Mouse (Mus musculus) forebrain, postnatal 0 days (tissue): ENCODE measurements around the gene Camk1g. TPM values are rescaled to one million over a fixed set of nuclear protein-coding genes. Genes with fewer than 3 reads are reported as not detected.
A peak's percentile ranks its signal among the peaks of the same experiment; 100 is the strongest.

Source experiments
- ATAC-seq: fragments of 200-750 bp; cut with Nextera tagmentation; 2 replicates; pipeline ENCODE4 v1.8.0; 2017; ENCODE audit warnings: mild to moderate bottlenecking, moderate library complexity
- DNase-seq: peaks from one replicate; pipeline ENCODE4 v3.0.0-alpha.2; 2015
- H3K27ac ChIP-seq: fragments of 300-500 bp; sonication (generic); 2 replicates; pipeline ENCODE4 v1.5.1; 2014; ENCODE audit warnings: low read depth, mild to moderate bottlenecking, antibody characterized with exemption, low read length, moderate library complexity, mixed read lengths
- H3K27me3 ChIP-seq: fragments of 300-500 bp; sonication (generic); 2 replicates; pipeline ENCODE4 v1.6.1; 2014; ENCODE audit warnings: mild to moderate bottlenecking, low read length, mixed read lengths; ENCODE audit not compliant: insufficient read depth
- H3K36me3 ChIP-seq: fragments of 300-500 bp; sonication (generic); 2 replicates; pipeline ENCODE4 v1.6.1; 2014; ENCODE audit warnings: mild to moderate bottlenecking, moderate library complexity; ENCODE audit not compliant: insufficient read depth
- H3K4me1 ChIP-seq: fragments of 300-500 bp; sonication (generic); 2 replicates; pipeline ENCODE4 v1.6.1; 2014; ENCODE audit warnings: antibody characterized with exemption; ENCODE audit not compliant: insufficient read depth
- H3K4me2 ChIP-seq: fragments of 300-500 bp; sonication (generic); 2 replicates; pipeline ENCODE4 v1.6.1; 2014; ENCODE audit warnings: low read depth, mild to moderate bottlenecking, moderate library complexity
- H3K4me3 ChIP-seq: fragments of 300-500 bp; sonication (generic); 2 replicates; pipeline ENCODE4 v1.5.1; 2014; ENCODE audit warnings: low read depth, low read length, mixed read lengths
- H3K9ac ChIP-seq: fragments of 300-500 bp; sonication (generic); 2 replicates; pipeline ENCODE4 v1.6.1; 2014; ENCODE audit warnings: mild to moderate bottlenecking
- H3K9me3 ChIP-seq: fragments of 300-500 bp; sonication (generic); 2 replicates; pipeline ENCODE4 v1.6.1; 2016; ENCODE audit warnings: low read length
- CTCF ChIP-seq: sonication (generic); IDR thresholded peaks from 2 replicates; pipeline ENCODE4 v1.5.1; 2016; ENCODE audit warnings: antibody characterized with exemption, control low read depth, low read depth
- WGBS: fragments of 180-500 bp; shearing (Covaris S2); extraction: QIAGEN DNeasy Blood & Tissue Kit; methylation state at CpG from one replicate; pipeline ENCODE4 v1.1.7; 2014; 5-methylcytosine and 5-hydroxymethylcytosine counted together
- polyA plus RNA-seq: library from polyadenylated mRNA; unstranded; fragments of >200 nt; fragmentation: Nextera tagmentation; extraction: Ambion mirVana; gene quantifications from 2 replicates; pipeline ENCODE4 v1.2.1, GENCODE M21; 2015
- total RNA-seq: library from RNA; depleted of rRNA; stranded (reverse); fragments of >200 nt; gene quantifications from 2 replicates; pipeline ENCODE4 v1.2.3, GENCODE M21; 2014; rRNA removed

The Camk1g gene
- total RNA-seq (50.3 and 56.1 TPM in 2 replicates), polyA plus RNA-seq (37.4 and 46.0 TPM in 2 replicates)

GRCm38 (mm10) chr1:193370096-193370495, at the start of gene Camk1g:
TSS of gene Camk1g (minus strand) at chr1:193370298.
- peak within 1 kb of the TSS; percentile 37 for H3K27ac ChIP-seq
- no peaks in the 10 kb centered on the region for H3K36me3 ChIP-seq
- no peak for TF ChIP-seq CTCF
- H3K9me3 ChIP-seq = no peaks in the 10 kb centered on the region
- WGBS = 3% methylated on average over 2 of the region's 2 CpGs
- H3K27me3 ChIP-seq = no peaks in the 10 kb centered on the region
- DNase-seq = peak; percentile 91
- peaks cover 16% of the 10 kb centered on the region for H3K4me1 ChIP-seq
- H3K4me3 ChIP-seq = peak within 1 kb of the TSS; percentile 56
- ATAC-seq = peak; percentile 94
- peak within 1 kb of the TSS; percentile 71 for H3K9ac ChIP-seq
- peak within 1 kb of the TSS; percentile 84 for H3K4me2 ChIP-seq

- WGBS = 2% methylated on average over 2 of the region's 2 CpGs
- Histone ChIP-seq H3K27me3 (no peaks in the 10 kb centered on the region), H3K36me3 (no peaks in the 10 kb centered on the region), H3K9ac (no peak overlapping the region), H3K4me3 (no peak overlapping the region), H3K9me3 (no peaks in the 10 kb centered on the region), H3K4me1 (peaks cover 2% of the 10 kb centered on the region; the same call in 1 of the 2 replicates), H3K4me2 (no peak overlapping the region), H3K27ac (no peak overlapping the region)
- ATAC-seq = no peak
- no peak for TF ChIP-seq CTCF
- no peak for DNase-seq
Observed at GRCm38 (mm10) chr1:193419168-193419567, 49.1 kb upstream of the Camk1g start.

DNA sequence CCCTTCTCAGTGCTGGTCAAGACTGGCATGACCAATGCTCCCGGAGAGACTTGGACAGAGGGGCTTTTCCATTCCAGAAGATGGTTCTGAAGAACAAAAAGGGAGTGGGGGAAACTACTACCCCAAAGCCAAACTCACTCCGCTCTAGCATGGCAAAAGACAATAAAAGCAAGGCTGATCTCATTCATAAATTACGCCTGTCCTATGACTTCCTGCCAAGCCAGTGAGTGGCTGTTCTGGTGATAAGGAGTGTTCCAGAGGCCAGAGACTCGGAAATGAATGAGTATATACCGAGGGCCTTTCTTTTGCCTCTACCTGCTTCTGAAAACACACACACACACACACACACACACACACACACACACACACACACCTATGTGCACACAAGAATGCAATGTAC, 48.6 kb upstream of the Camk1g start:
- DNase-seq (no peak), ATAC-seq (no peak)
- H3K27ac ChIP-seq = no peak overlapping the region
- no peak overlapping the region for H3K9ac ChIP-seq
- H3K4me3 ChIP-seq = no peak overlapping the region
- H3K4me1 ChIP-seq = no peaks in the 10 kb centered on the region
- no peak for TF ChIP-seq CTCF
- WGBS = 82% methylated on average over 5 of the region's 5 CpGs
- H3K36me3 ChIP-seq = no peaks in the 10 kb centered on the region
- H3K9me3 ChIP-seq = no peaks in the 10 kb centered on the region
- no peak overlapping the region for H3K4me2 ChIP-seq
- H3K27me3 ChIP-seq = no peaks in the 10 kb centered on the region

GRCm38 (mm10) chr1:193414067-193414466, 44.0 kb upstream of the Camk1g start:
- H3K36me3 ChIP-seq = no peaks in the 10 kb centered on the region
- no peaks in the 10 kb centered on the region for H3K4me1 ChIP-seq
- H3K27me3 ChIP-seq = no peaks in the 10 kb centered on the region
- no peak overlapping the region for H3K4me3 ChIP-seq
- no peaks in the 10 kb centered on the region for H3K9me3 ChIP-seq
- no peak overlapping the region for H3K9ac ChIP-seq
- DNase-seq (no peak), ATAC-seq (no peak)
- WGBS = 85% methylated on average over 4 of the region's 4 CpGs
- no peak overlapping the region for H3K4me2 ChIP-seq
- TF ChIP-seq CTCF = no peak
- H3K27ac ChIP-seq = no peak overlapping the region

DNA sequence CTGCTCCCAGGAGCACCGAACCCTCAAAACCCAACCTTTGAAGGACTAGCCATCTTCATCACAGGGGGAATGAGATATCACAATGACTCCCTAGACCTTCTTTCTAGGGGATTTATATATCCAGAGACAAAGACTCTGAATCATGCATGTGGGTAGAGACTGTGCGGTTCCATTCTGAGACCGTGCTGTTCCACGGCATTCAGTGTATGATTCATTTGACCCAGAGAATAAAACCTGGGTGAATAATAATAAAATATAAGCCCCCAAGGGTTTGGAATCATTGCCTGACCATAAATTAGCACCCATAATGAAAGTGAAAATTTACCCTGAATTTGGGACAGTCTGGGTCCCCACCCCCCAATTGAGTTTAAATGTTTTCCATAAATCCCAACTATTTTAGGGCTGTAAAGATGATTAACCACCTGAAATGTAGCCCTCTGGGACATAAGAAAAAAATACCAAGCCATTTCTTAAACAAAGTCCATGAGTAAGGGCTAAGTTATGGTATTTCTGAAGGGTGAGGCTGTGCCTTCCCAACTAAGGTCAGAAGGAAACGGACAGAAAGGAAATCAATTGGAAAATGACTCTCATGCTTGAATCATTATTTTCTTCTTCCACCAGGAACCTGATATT, 43.4 kb upstream of the Camk1g start:
- no peak overlapping the region for H3K9ac ChIP-seq
- no peak for DNase-seq
- no peaks in the 10 kb centered on the region for H3K27me3 ChIP-seq
- H3K9me3 ChIP-seq = no peaks in the 10 kb centered on the region
- no peak for ATAC-seq
- 93% methylated on average over 5 of the region's 5 CpGs for WGBS
- TF ChIP-seq CTCF = no peak
- H3K4me2 ChIP-seq = no peak overlapping the region
- no peaks in the 10 kb centered on the region for H3K4me1 ChIP-seq
- H3K4me3 ChIP-seq = no peak overlapping the region
- H3K36me3 ChIP-seq = no peaks in the 10 kb centered on the region
- H3K27ac ChIP-seq = no peak overlapping the region

DNA sequence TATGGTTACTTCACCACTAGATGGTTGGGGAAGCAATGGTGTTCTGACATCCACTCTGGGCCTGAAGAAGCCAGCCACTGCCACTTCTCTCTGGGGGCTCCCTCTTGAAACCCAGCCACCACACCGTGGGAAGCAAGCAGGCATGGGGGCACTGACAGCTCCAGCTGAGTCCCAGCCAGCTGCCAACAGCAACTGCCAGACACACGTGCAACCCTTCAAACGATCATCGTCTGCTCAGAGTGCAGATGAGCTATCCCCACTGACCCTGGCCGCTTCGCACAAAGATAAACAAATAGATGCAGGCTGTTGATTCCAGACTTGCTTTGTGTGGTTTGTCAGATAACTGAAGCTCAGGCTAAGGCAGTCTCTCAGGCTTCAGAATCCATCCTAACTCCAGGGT, 37.4 kb upstream of the Camk1g start:
- H3K9ac ChIP-seq = no peak overlapping the region

DNA sequence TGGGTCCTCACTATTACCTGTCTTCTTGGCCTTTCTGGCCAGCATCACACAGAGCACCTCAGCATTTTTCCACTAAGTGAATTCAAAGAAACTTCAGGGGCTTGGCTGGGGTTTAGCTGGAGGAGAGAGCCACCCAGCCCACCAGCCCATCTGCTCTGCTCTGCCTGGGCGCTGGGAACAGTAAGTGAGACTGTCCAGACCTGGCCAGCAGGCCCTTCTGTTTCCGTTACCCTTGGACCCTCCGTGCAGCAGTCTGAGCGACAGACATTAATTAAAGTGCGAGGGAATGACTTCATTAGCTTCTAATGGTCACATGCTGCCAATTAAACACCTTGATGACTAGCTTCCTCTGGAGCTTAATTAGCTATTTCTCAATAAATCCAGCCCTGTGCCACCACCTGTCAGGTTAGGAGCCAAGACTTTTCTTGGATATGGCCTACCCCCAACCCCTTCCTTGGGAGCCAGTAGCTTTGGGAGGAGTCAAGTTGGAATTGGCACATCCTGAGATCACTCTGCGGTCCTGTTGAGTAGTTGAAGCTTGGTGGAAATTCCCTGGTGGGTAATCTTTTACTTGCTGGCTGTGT, 36.1 kb upstream of the Camk1g start:
- Histone ChIP-seq H3K27ac (no peak overlapping the region), H3K9me3 (no peaks in the 10 kb centered on the region), H3K4me3 (no peak overlapping the region), H3K4me2 (no peak overlapping the region), H3K36me3 (no peaks in the 10 kb centered on the region), H3K27me3 (no peaks in the 10 kb centered on the region), H3K9ac (no peak overlapping the region), H3K4me1 (no peaks in the 10 kb centered on the region)
- no peak for ATAC-seq
- TF ChIP-seq CTCF = no peak
- 38% methylated on average over 6 of the region's 6 CpGs for WGBS
- no peak for DNase-seq

More for the DNA sequence above, 37.4 kb upstream of the Camk1g start:
- DNase-seq (no peak), ATAC-seq (no peak)
- no peak overlapping the region for H3K4me3 ChIP-seq
- no peaks in the 10 kb centered on the region for H3K9me3 ChIP-seq
- 46% methylated on average over 6 of the region's 6 CpGs for WGBS
- no peaks in the 10 kb centered on the region for H3K36me3 ChIP-seq
- no peaks in the 10 kb centered on the region for H3K27me3 ChIP-seq
- H3K4me2 ChIP-seq = no peak overlapping the region
- no peak overlapping the region for H3K27ac ChIP-seq
- H3K4me1 ChIP-seq = no peaks in the 10 kb centered on the region
- TF ChIP-seq CTCF = no peak
